8 mouse cellular contexts compared by ENCODE assay signal in genomic region chr7:93079420-93079784, GRCm38 (mm10). TPM values are rescaled to one million over a fixed set of nuclear protein-coding genes. Genes with fewer than 3 reads are reported as not detected.
DNase-seq lines count a peak whose midpoint lies in the region; ATAC-seq lines count a peak whose summit lies in the region.

No protein-coding gene starts in this region.

- peak overlapping the region; percentile 82 for H3K4me2 ChIP-seq in kidney, embryonic 14.5 days (replicated peaks; ENCODE audit: low read depth, low read length)
- peak overlapping the region; percentile 83 for H3K4me2 ChIP-seq in embryonic facial prominence, embryonic 14.5 days (ENCODE audit: low read depth, low read length)
- peak overlapping the region; percentile 61 for H3K4me2 ChIP-seq in intestine, embryonic 14.5 days (ENCODE audit: low read length)
- peak overlapping the region; percentile 83 for H3K4me2 ChIP-seq in midbrain, embryonic 16.5 days (ENCODE audit: low read length)

- no peaks in the 10 kb centered on the region; the same call in 1 of the 2 replicates for H3K4me1 ChIP-seq in kidney, embryonic 14.5 days (ENCODE audit: control insufficient read depth, insufficient read depth, low read length)
- peaks cover 9% of the 10 kb centered on the region; the same call in 1 of the 2 replicates for H3K4me1 ChIP-seq in embryonic facial prominence, embryonic 14.5 days (ENCODE audit: control insufficient read depth, insufficient read depth, low read length)
- no peaks in the 10 kb centered on the region for H3K4me1 ChIP-seq in intestine, embryonic 14.5 days (replicated peaks; ENCODE audit: control insufficient read depth, insufficient read depth, low read length)
- peaks cover 24% of the 10 kb centered on the region for H3K4me1 ChIP-seq in midbrain, embryonic 16.5 days (ENCODE audit: control insufficient read depth, insufficient read depth, low read length)

- peaks cover 10% of the 10 kb centered on the region for H3K27me3 ChIP-seq in kidney, embryonic 14.5 days (ENCODE audit: control insufficient read depth, insufficient read depth, low read length)
- peaks cover 21% of the 10 kb centered on the region; the same call in 1 of the 2 replicates for H3K27me3 ChIP-seq in embryonic facial prominence, embryonic 14.5 days (replicated peaks; ENCODE audit: control insufficient read depth, insufficient read depth, low read length)
- 0 out of 2 replicates have a peak, but pooled peaks cover 12% of the 10 kb centered on the region for H3K27me3 ChIP-seq in intestine, embryonic 14.5 days (replicated peaks; ENCODE audit: control insufficient read depth, insufficient read depth, low read length)
- H3K27me3 ChIP-seq in midbrain, embryonic 16.5 days (ENCODE audit: control insufficient read depth, insufficient read depth, low read depth, low read length), result no peaks in the 10 kb centered on the region

- 28% methylated on average over 7 of the region's 7 CpGs for WGBS in kidney, embryonic 14.5 days
- WGBS in embryonic facial prominence, embryonic 14.5 days, result 23% methylated on average over 7 of the region's 7 CpGs
- 24% methylated on average over 7 of the region's 7 CpGs for WGBS in intestine, embryonic 14.5 days
- WGBS in midbrain, embryonic 16.5 days, result 10% methylated on average over 7 of the region's 7 CpGs

- peak; percentile 16; the same call in 1 of the 2 replicates for ATAC-seq in kidney, embryonic 14.5 days (ENCODE audit: low FRiP score, low TSS enrichment)
- ATAC-seq in embryonic facial prominence, embryonic 14.5 days (ENCODE audit: low read depth), result no peak
- no peak for ATAC-seq in intestine, embryonic 14.5 days (replicated peaks; ENCODE audit: low FRiP score, low TSS enrichment, low read depth)
- peak; percentile 23 for ATAC-seq in midbrain, embryonic 16.5 days

- DNase-seq in kidney, postnatal 14 days, result no peak
- DNase-seq in embryonic facial prominence, embryonic 14.5 days (ENCODE audit: low spot score), result no peak
- DNase-seq in intestine, embryonic 14.5 days (ENCODE audit: low spot score), result no peak
- no peak for DNase-seq in spleen, postnatal 4 days (ENCODE audit: low spot score in 2 of 2)
- DNase-seq in gastrocnemius, postnatal 10 days, result no peak
- DNase-seq in kidney, postnatal 25 days, result no peak

- no peak overlapping the region for H3K27ac ChIP-seq in kidney, embryonic 14.5 days (ENCODE audit: low read depth, low read length)
- H3K27ac ChIP-seq in embryonic facial prominence, embryonic 14.5 days (replicated peaks; ENCODE audit: low read depth, low read length), result no peak overlapping the region
- H3K27ac ChIP-seq in intestine, embryonic 14.5 days (ENCODE audit: low read depth), result no peak overlapping the region
- H3K27ac ChIP-seq in midbrain, embryonic 16.5 days (ENCODE audit: low read length), result peak overlapping the region; percentile 85; the same call in 1 of the 2 replicates

- H3K9me3 ChIP-seq in kidney, embryonic 14.5 days (ENCODE audit: control insufficient read depth, low read length), result no peaks in the 10 kb centered on the region
- no peaks in the 10 kb centered on the region for H3K9me3 ChIP-seq in embryonic facial prominence, embryonic 14.5 days (ENCODE audit: control insufficient read depth, low read length)
- no peaks in the 10 kb centered on the region for H3K9me3 ChIP-seq in intestine, embryonic 14.5 days (ENCODE audit: control insufficient read depth, low read length)
- H3K9me3 ChIP-seq in midbrain, embryonic 16.5 days (replicated peaks; ENCODE audit: control insufficient read depth, low read length, poor library complexity, severe bottlenecking), result no peaks in the 10 kb centered on the region

- no peaks in the 10 kb centered on the region for H3K36me3 ChIP-seq in kidney, embryonic 14.5 days (ENCODE audit: control insufficient read depth, insufficient read depth, low read length)
- H3K36me3 ChIP-seq in embryonic facial prominence, embryonic 14.5 days (ENCODE audit: control insufficient read depth, insufficient read depth, low read length), result no peaks in the 10 kb centered on the region
- H3K36me3 ChIP-seq in intestine, embryonic 14.5 days (ENCODE audit: control insufficient read depth, insufficient read depth, low read length), result no peaks in the 10 kb centered on the region
- no peaks in the 10 kb centered on the region for H3K36me3 ChIP-seq in midbrain, embryonic 16.5 days (ENCODE audit: control insufficient read depth, insufficient read depth, low read length)

- peak overlapping the region; percentile 51; the same call in 1 of the 2 replicates for H3K9ac ChIP-seq in kidney, embryonic 14.5 days (ENCODE audit: low read depth, low read length)
- H3K9ac ChIP-seq in embryonic facial prominence, embryonic 14.5 days (ENCODE audit: low read depth, low read length), result peak overlapping the region; percentile 66
- H3K9ac ChIP-seq in intestine, embryonic 14.5 days (ENCODE audit: low read length), result peak overlapping the region; percentile 51; the same call in 1 of the 2 replicates
- peak overlapping the region; percentile 80 for H3K9ac ChIP-seq in midbrain, embryonic 16.5 days (ENCODE audit: low read depth, low read length)

- H3K4me3 ChIP-seq in kidney, embryonic 14.5 days (ENCODE audit: low read length), result peak overlapping the region; percentile 60
- peak overlapping the region; percentile 55 for H3K4me3 ChIP-seq in embryonic facial prominence, embryonic 14.5 days (ENCODE audit: low read depth, low read length)
- peak overlapping the region; percentile 55 for H3K4me3 ChIP-seq in intestine, embryonic 14.5 days (ENCODE audit: low read depth, low read length)
- H3K4me3 ChIP-seq in midbrain, embryonic 16.5 days (ENCODE audit: low read depth, low read length), result peak overlapping the region; percentile 68

RNA-seq across cellular contexts. Expression of gene Fam181b, which starts 0.3 kb away (rescaled TPM):
- polyA plus RNA-seq in kidney, embryonic 14.5 days (2014; fragmentation: Nextera tagmentation; extraction: Ambion mirVana), result 2.0 and 2.3 TPM in 2 replicates
- polyA plus RNA-seq in embryonic facial prominence, embryonic 14.5 days (2014; fragmentation: Nextera tagmentation; extraction: Ambion mirVana), result 4.9 and 5.6 TPM in 2 replicates
- polyA plus RNA-seq in intestine, embryonic 14.5 days (2014; fragmentation: Nextera tagmentation; extraction: Ambion mirVana), result 4.6 and 5.1 TPM in 2 replicates
- polyA plus RNA-seq in midbrain, embryonic 16.5 days (2015; fragmentation: Nextera tagmentation; extraction: Ambion mirVana), result 28.0 and 33.6 TPM in 2 replicates
- 1 to 10 TPM; 2.3 to 3.6 TPM for total RNA-seq in gastrocnemius, postnatal 10 days (2021)

Comparison
In these comparisons a context has a peak if more than half of its experiments do, and no peak if none do; other contexts are left out.
1. ATAC-seq: peak in kidney, embryonic 14.5 days (single experiment) and midbrain, embryonic 16.5 days (single experiment); none in embryonic facial prominence, embryonic 14.5 days (single experiment) and intestine, embryonic 14.5 days (single experiment).
2. Peak in every context shown above with its lines, with median percentiles within 50 percentile points of each other: H3K4me2 ChIP-seq, H3K4me3 ChIP-seq and H3K9ac ChIP-seq.